Mouse (Mus musculus): ENCODE data around the gene Prkca.

- no peak for TF ChIP-seq CTCF (IDR thresholded peaks at IDR 0.05)
- no peak for TF ChIP-seq POLR2A (IDR thresholded peaks at IDR 0.05; ENCODE audit: insufficient read depth, low read depth, low read length)
These were observed 393.1 kb downstream of the Prkca start for GRCm38 (mm10) chr11:107950658-107951057.

Measured in heart, adult 2 months (tissue).